9 mouse cellular contexts compared by ENCODE assay signal in the genomic region with DNA sequence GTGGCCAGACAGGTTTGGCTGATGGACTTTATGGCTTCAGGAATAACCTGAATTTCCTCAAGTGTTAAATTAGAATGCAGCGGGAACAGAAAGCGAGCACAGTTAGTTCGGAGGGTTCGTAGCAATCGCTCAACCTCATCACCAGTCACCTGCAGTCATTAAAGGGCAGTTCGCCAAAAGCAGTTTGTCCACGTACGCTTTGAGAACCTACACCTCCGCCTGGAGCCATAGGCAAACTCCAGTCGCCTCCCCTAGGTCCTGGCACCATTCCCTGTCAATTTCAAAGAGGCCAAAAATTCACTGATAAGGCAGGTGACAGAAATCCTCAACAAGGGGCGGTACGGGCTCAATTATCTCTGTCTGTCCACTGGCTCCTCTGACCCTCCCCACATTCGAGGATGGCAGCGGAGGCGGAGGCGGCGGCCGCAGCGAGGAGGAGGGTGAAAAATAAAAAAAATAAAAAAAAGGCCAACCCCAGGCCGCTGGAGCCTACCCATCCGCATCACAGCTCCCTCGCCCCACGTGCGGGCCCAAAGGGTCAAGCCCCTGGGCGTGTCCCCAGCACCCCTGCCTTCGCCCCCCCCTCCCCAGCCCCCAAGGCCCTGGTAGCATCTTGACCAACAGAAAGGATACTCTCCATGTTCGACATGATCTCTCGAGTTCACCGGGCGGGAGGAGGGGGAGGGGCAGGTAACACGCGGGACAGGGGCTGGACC. TPM values are rescaled to one million over a fixed set of nuclear protein-coding genes. Genes with fewer than 3 reads are reported as not detected.
A peak's percentile ranks its signal among the peaks of the same experiment; 100 is the strongest.
DNase-seq lines count a peak whose midpoint lies in the region; ATAC-seq lines count a peak whose summit lies in the region.
"Had no signal": no experiment of that assay in that cellular context is flagged by ENCODE, and none has a peak within 500 bp of the region (broad histone marks: within the 10 kb centered on the region; RNA-seq: fewer than 3 reads in every experiment).

No protein-coding gene starts in this region.

- peak overlapping the region; percentile 63 for H3K4me2 ChIP-seq in liver, embryonic 12.5 days

- no peaks in the 10 kb centered on the region for H3K27me3 ChIP-seq in heart, embryonic 10.5 days (ENCODE audit: insufficient read depth, poor library complexity, severe bottlenecking)
- H3K27me3 ChIP-seq in liver, embryonic 12.5 days (replicated peaks), result no peaks in the 10 kb centered on the region

- H3K9me3 ChIP-seq in heart, embryonic 10.5 days, result no peaks in the 10 kb centered on the region
- H3K9me3 ChIP-seq in liver, embryonic 12.5 days (replicated peaks), result no peaks in the 10 kb centered on the region

- DNase-seq in 3T3-L1 (ENCODE audit: low read depth, low spot score) (peak; percentile 51), MEL-GATA-1-ER (ENCODE audit: extremely low read depth, low read depth) (peak; percentile 41)
- DNase-seq in embryo, embryonic 11 days, result peak; percentile 9
- peak; percentile 70 for DNase-seq in heart, embryonic 10.5 days (ENCODE audit: low spot score)
- peak; percentile 43 for DNase-seq in kidney, adult 9 months
- DNase-seq in natural killer cell, adult 2 months (ENCODE audit: low spot score in 2 of 2), result peak; percentile 0 to 7
- peak; percentile 8 for DNase-seq in urinary bladder, postnatal 25 days (ENCODE audit: low spot score)

- peak overlapping the region; percentile 90 for H3K27ac ChIP-seq in heart, embryonic 10.5 days
- peak overlapping the region; percentile 56 for H3K27ac ChIP-seq in liver, embryonic 12.5 days

- H3K4me3 ChIP-seq in heart, embryonic 10.5 days, result peak overlapping the region; percentile 66
- peak overlapping the region; percentile 69 for H3K4me3 ChIP-seq in liver, embryonic 12.5 days

- H3K36me3 ChIP-seq in heart, embryonic 10.5 days, result no peaks in the 10 kb centered on the region
- H3K36me3 ChIP-seq in liver, embryonic 12.5 days, result no peaks in the 10 kb centered on the region

- WGBS in heart, embryonic 10.5 days, result 21% methylated on average over 32 of the region's 32 CpGs
- 15% methylated on average over 27 of the region's 32 CpGs for WGBS in liver, embryonic 12.5 days (ENCODE audit: insufficient replicate concordance)

- no peaks in the 10 kb centered on the region for H3K4me1 ChIP-seq in heart, embryonic 10.5 days
- no peaks in the 10 kb centered on the region for H3K4me1 ChIP-seq in liver, embryonic 12.5 days

- peak overlapping the region; percentile 72 for H3K9ac ChIP-seq in liver, embryonic 12.5 days

- ATAC-seq in liver, embryonic 12.5 days, result peak; percentile 66

RNA-seq across cellular contexts. Expression of gene 2610002M06Rik, which starts 0.5 kb away (rescaled TPM):
- 9.3 and 13.5 TPM in 2 replicates for polyA plus RNA-seq in heart, embryonic 10.5 days (2016; fragmentation: Nextera tagmentation; extraction: Ambion mirVana)
- 11.5 and 12.5 TPM in 2 replicates for polyA plus RNA-seq in liver, embryonic 12.5 days (2016; fragmentation: Nextera tagmentation; extraction: Ambion mirVana)

RNA-seq across cellular contexts. Expression of gene Tent5d, which starts 23.3 kb away (rescaled TPM):
- polyA plus RNA-seq in heart, embryonic 10.5 days (2016; fragmentation: Nextera tagmentation; extraction: Ambion mirVana), result 0.51 and 2.1 TPM in 2 replicates
- 0.18 and 0.35 TPM in 2 replicates for polyA plus RNA-seq in liver, embryonic 12.5 days (2016; fragmentation: Nextera tagmentation; extraction: Ambion mirVana)
- polyA plus RNA-seq: frontal cortex, adult 2 months had no signal

Comparison
In these comparisons a context has a peak if more than half of its experiments do, and no peak if none do; other contexts are left out.
1. Peak in every context shown above with its lines: DNase-seq, ATAC-seq, H3K4me3 ChIP-seq and H3K27ac ChIP-seq.
2. DNase-seq: peak in every context shown above with its lines; median percentile 70 in heart, embryonic 10.5 days; 51 in 3T3-L1; 43 in kidney, adult 9 months; 41 in MEL-GATA-1-ER; 9 in embryo, embryonic 11 days; 8 in urinary bladder, postnatal 25 days; 4 in natural killer cell, adult 2 months.